Mouse (Mus musculus) mouse embryonic stem cell (cell line): ENCODE results near the gene Mlph.

Source experiments
- in situ Hi-C, 2 experiments: fragments of 300-500 bp; cut with MboI; formaldehyde crosslinking; loops; 1 replicate in 1 of 2; 3 replicates in 1 of 2; pipeline ENCODE4 v1.14.3; 2019 to 2020; ENCODE audit warnings: low sequenced_read_pairs in 2 of 2, low pct_unique_long_range_greater_than_20kb in 1 of 2, mixed read lengths in 1 of 2; ENCODE audit not compliant: unreplicated experiment in 1 of 2

The Mlph gene

GRCm38 (mm10) chr1:90953688-90954087 lies 38.8 kb downstream of the Mlph start:
- in situ Hi-C loops, result no loop called here

GRCm38 (mm10) chr1:90956245-90957096 lies 41.6 kb downstream of the Mlph start:
- in situ Hi-C loops, result no loop called here

GRCm38 (mm10) chr1:90962526-90962925 lies 47.6 kb downstream of the Mlph start:
- in situ Hi-C loops, result no loop called here

GRCm38 (mm10) chr1:90962994-90963393 lies 48.1 kb downstream of the Mlph start:
- in situ Hi-C loops, result no loop called here

GRCm38 (mm10) chr1:90967583-90967982 lies 52.7 kb downstream of the Mlph start:
- in situ Hi-C loops, result no loop called here

- in situ Hi-C loops, result no loop called here
Measured at GRCm38 (mm10) chr1:90968649-90969048, 53.8 kb downstream of the Mlph start.

- in situ Hi-C loops, result no loop called here
Measured at GRCm38 (mm10) chr1:90969347-90969784, 54.5 kb downstream of the Mlph start, which contains the start of gene Rab17. TSS of gene Rab17 (minus strand) at chr1:90969661.

- in situ Hi-C loops, result loop anchor here in 1 of 2 experiments (10.0 kb wide), 1 partner anchor 245 kb away; no protein-coding TSS in a partner anchor
Measured at GRCm38 (mm10) chr1:90969881-90970390, 55.1 kb downstream of the Mlph start.

- in situ Hi-C loops, result loop anchor here in 1 of 2 experiments (10.0 kb wide), 1 partner anchor 242 kb away; no protein-coding TSS in a partner anchor
Measured at GRCm38 (mm10) chr1:90972911-90973573, 58.2 kb downstream of the Mlph start.

- in situ Hi-C loops, result loop anchor here in 1 of 2 experiments (10.0 kb wide), 1 partner anchor 241 kb away; no protein-coding TSS in a partner anchor
Measured at GRCm38 (mm10) chr1:90973574-90973911, 58.7 kb downstream of the Mlph start.

- in situ Hi-C loops, result loop anchor here in 1 of 2 experiments (10.0 kb wide), 1 partner anchor 240 kb away; no protein-coding TSS in a partner anchor
Measured at GRCm38 (mm10) chr1:90974906-90975649, 60.2 kb downstream of the Mlph start.

GRCm38 (mm10) chr1:90975960-90976359 lies 61.1 kb downstream of the Mlph start:
- in situ Hi-C loops, result loop anchor here in 1 of 2 experiments (10.0 kb wide), 1 partner anchor 239 kb away; no protein-coding TSS in a partner anchor

- in situ Hi-C loops, result no loop called here
Measured at GRCm38 (mm10) chr1:90980638-90981330, 65.9 kb downstream of the Mlph start.

- in situ Hi-C loops, result no loop called here
Measured at GRCm38 (mm10) chr1:90981346-90981745, 66.5 kb downstream of the Mlph start.

- in situ Hi-C loops, result no loop called here
Measured at GRCm38 (mm10) chr1:90995916-90996315, 81.0 kb downstream of the Mlph start.

- in situ Hi-C loops, result no loop called here
Measured at GRCm38 (mm10) chr1:90997136-90997535, 82.3 kb downstream of the Mlph start.

- in situ Hi-C loops, result no loop called here
Measured at GRCm38 (mm10) chr1:90997641-90998040, 82.8 kb downstream of the Mlph start.
